Mouse (Mus musculus): ENCODE measurements around the gene Fhad1.

DNA sequence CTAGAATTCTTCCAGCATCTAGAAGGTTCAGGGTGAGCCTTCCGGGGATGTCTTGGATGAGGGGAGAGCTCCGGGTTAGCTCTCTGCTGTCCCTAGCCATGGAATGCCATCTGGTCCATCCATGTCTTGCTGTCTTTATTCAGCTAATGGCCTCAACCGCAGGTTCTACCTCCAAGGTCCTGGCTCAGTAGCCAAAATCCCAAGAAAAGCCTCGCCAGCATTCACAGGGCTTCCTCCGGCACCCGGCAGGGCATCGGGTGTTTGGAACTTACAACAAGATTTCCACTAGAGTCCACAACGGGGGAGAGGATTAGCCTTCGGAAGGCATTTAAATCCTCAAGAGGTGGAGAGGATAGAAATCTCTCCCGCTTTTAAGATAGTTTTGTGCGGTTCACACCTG is 84.9 kb downstream of the Fhad1 start:
- no peak for TF ChIP-seq CTCF (IDR thresholded peaks at IDR 0.05; ENCODE audit: low read depth)
- TF ChIP-seq EP300 (optimal IDR thresholded peaks at IDR 0.05): no peak

All from stomach, postnatal 0 days (tissue).